Mouse (Mus musculus) forebrain, embryonic 13.5 days (tissue): ENCODE measurements around the gene Prr22. TPM values are rescaled to one million over a fixed set of nuclear protein-coding genes. Genes with fewer than 3 reads are reported as not detected.

ENCODE experiments used
- ATAC-seq: fragments of 200-750 bp; cut with Nextera tagmentation; 2 replicates; pipeline ENCODE4 v1.8.0; 2017
- H3K27ac ChIP-seq: fragments of 300-500 bp; sonication (generic); 2 replicates; pipeline ENCODE4 v1.5.1; 2015; ENCODE audit warnings: inconsistent platforms, mild to moderate bottlenecking, moderate library complexity
- H3K27me3 ChIP-seq: fragments of 300-500 bp; sonication (generic); 2 replicates; pipeline ENCODE4 v1.6.1; 2015; ENCODE audit warnings: mild to moderate bottlenecking, inconsistent platforms
- H3K36me3 ChIP-seq: fragments of 300-500 bp; sonication (generic); 2 replicates; pipeline ENCODE4 v1.6.1; 2015; ENCODE audit warnings: mild to moderate bottlenecking, inconsistent platforms; ENCODE audit not compliant: poor library complexity, severe bottlenecking
- H3K4me1 ChIP-seq: fragments of 300-500 bp; sonication (generic); 2 replicates; pipeline ENCODE4 v1.6.1; 2015; ENCODE audit warnings: inconsistent platforms
- H3K4me2 ChIP-seq: fragments of 300-500 bp; sonication (generic); 2 replicates; pipeline ENCODE4 v1.6.1; 2015; ENCODE audit warnings: inconsistent platforms, mild to moderate bottlenecking, moderate library complexity
- H3K4me3 ChIP-seq: fragments of 300-500 bp; sonication (generic); 2 replicates; pipeline ENCODE4 v1.5.1; 2015; ENCODE audit warnings: mild to moderate bottlenecking, inconsistent platforms
- H3K9ac ChIP-seq: fragments of 300-500 bp; sonication (generic); 2 replicates; pipeline ENCODE4 v1.6.1; 2015; ENCODE audit warnings: mild to moderate bottlenecking, inconsistent platforms
- H3K9me3 ChIP-seq: fragments of 300-500 bp; sonication (generic); replicated peaks from 2 replicates; pipeline ENCODE4 v1.6.1; 2016; ENCODE audit warnings: inconsistent platforms
- WGBS: fragments of 180-500 bp; shearing (Covaris S2); methylation state at CpG from one replicate; pipeline ENCODE4 v1.1.7; 2015; 5-methylcytosine and 5-hydroxymethylcytosine counted together
- polyA plus RNA-seq: library from polyadenylated mRNA; unstranded; fragments of >200 nt; fragmentation: Nextera tagmentation; extraction: Ambion mirVana; gene quantifications from 2 replicates; pipeline ENCODE4 v1.2.1, GENCODE M21; 2015

Gene Prr22
- polyA plus RNA-seq, 1 experiment from 2014 or later: 1.3 TPM

DNA sequence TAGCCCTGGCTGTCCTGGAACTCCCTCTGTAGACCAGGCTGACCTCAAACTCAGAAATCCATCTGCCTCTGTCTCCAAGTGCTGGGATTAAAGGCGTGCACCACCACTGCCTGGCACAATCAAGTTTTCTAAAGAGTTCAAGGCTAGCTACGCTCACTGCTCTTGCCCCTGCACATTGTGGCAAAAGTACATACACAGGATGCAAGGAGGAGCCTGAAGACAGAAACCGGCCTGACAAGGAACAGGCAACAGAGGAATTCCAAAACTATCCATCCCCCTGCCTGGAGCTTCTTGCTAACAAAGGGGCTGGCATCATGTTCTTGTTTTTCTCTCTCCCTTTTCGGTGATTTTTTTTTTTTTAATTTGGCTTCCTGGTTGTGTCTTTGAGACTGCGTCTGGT, 25.9 kb upstream of the Prr22 start:
- no peak overlapping the region for H3K4me3 ChIP-seq
- 60% methylated on average over 5 of the region's 5 CpGs for WGBS

DNA sequence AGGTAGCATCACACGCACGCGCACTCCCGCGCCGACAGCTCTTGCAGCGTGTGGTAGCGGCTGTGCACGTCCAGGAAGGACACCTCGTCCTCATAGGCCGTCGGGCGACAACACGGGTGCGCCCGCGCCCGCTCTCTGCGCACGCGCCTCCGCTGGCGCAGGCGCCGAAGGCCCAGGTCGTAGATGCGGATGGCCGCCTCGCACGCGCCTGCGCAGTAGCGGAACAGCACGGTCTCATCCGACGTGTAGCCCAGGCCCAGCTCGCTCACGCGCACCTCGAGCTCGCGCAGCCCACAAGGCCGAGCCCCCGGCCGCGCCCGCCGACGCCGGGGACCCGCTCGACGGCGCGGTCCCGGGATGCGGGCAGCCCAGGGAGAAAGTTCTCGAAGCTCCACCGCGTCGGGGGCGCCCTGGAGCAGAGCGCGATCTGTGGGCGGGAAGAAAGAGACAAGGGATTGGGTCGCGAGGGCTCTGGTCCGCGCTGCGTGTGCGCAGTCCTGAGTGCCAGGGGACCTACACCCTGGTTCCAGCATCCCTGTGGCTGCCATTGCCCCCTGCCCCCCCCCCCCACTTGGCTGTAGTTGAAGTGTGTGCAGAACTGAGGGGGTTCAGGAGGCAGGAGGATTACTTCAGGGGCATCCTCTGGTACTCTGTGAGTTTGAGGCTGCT, 18.5 kb upstream of the Prr22 start:
- ATAC-seq: peak; percentile 82
- Histone ChIP-seq H3K4me3 (peak overlapping the region; percentile 27), H3K36me3 (no peaks in the 10 kb centered on the region), H3K27ac (no peak overlapping the region), H3K9ac (peak overlapping the region; percentile 7; the same call in 1 of the 2 replicates), H3K4me1 (no peaks in the 10 kb centered on the region), H3K9me3 (no peaks in the 10 kb centered on the region), H3K4me2 (peak overlapping the region; percentile 52), H3K27me3 (peaks cover 75% of the 10 kb centered on the region)
- WGBS: 27% methylated on average over 70 of the region's 71 CpGs

More for the DNA sequence above, 25.9 kb upstream of the Prr22 start:
- no peak overlapping the region for H3K4me2 ChIP-seq
- no peak for ATAC-seq
- H3K9me3 ChIP-seq: no peaks in the 10 kb centered on the region
- no peaks in the 10 kb centered on the region for H3K4me1 ChIP-seq
- no peak overlapping the region for H3K9ac ChIP-seq
- no peaks in the 10 kb centered on the region for H3K36me3 ChIP-seq
- peaks cover 6% of the 10 kb centered on the region; the same call in 1 of the 2 replicates for H3K27me3 ChIP-seq
- H3K27ac ChIP-seq: no peak overlapping the region

DNA sequence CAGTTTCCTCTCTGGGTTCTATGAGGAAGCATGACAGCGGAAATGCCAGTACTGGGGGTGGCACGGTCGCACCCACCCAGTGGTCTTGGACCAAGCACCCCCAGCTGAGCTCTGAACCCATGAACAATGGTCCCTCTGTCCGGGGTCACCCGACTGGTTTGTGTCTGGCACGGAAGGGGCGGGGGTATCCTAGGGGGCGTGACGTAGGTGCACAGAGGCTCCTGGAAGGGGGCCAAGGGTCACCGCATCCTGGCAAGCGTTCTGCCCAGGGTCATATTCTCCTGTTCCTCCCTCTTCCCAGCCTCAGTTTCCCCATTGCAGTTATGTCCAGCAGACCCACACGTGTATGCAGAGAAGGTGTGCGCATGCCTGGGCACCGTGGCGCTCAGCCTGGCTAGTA, 16.6 kb upstream of the Prr22 start:
- Histone ChIP-seq H3K4me1 (peaks cover 18% of the 10 kb centered on the region), H3K4me3 (no peak overlapping the region), H3K27ac (no peak overlapping the region), H3K27me3 (peaks cover 92% of the 10 kb centered on the region), H3K9me3 (no peaks in the 10 kb centered on the region), H3K9ac (no peak overlapping the region), H3K4me2 (no peak overlapping the region; the same call in 1 of the 2 replicates), H3K36me3 (no peaks in the 10 kb centered on the region)
- 20% methylated on average over 14 of the region's 15 CpGs for WGBS
- ATAC-seq: no peak

DNA sequence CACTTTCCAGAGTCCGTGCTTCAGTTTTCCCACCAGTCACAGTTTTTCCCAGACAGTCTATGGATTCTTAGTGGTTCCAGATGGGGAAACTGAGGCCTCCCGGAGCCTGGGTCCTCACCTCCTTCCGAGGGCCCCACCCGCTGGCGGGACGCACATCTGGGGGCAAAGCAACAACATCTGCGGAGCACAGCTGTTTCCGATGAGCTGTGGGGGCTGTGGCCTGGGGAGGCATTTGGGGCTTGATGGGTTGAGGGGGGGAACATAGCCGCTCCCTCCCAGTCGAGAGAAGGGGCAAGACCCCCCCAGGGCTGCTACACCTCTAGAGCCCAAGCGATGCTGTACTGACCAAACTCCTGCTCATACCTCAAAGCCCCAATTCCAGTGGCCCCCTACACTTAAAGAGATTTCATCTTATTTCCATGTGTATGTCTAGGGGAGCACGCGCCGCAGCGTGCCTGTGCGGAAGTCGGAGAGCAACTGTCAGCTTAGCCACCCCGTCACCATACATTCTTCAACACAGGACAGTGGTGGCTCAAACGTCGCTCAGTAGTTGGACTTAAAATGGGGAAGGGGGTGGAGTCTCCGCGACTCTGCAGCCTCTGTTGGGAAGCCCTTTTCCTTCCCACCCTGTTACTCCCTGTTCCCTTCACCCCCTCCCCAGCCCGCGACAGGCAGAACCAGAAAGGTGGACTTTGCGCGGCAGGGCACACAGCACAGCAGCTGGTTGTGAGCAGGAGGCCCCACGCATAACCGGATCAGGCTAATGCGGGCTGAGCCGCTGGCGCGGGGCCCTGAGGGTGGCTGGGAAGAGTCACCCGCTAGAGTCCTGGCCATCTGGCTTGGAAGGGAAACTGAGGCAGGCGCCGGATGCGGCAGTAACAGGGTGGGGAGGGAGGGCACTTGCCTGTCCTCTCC, 15.5 kb upstream of the Prr22 start:
- Histone ChIP-seq H3K9me3 (no peaks in the 10 kb centered on the region), H3K4me2 (no peak overlapping the region), H3K4me3 (no peak overlapping the region), H3K27me3 (peaks cover 96% of the 10 kb centered on the region), H3K9ac (no peak overlapping the region), H3K27ac (no peak overlapping the region), H3K36me3 (no peaks in the 10 kb centered on the region), H3K4me1 (peaks cover 18% of the 10 kb centered on the region)
- 16% methylated on average over 36 of the region's 36 CpGs for WGBS
- ATAC-seq: no peak

DNA sequence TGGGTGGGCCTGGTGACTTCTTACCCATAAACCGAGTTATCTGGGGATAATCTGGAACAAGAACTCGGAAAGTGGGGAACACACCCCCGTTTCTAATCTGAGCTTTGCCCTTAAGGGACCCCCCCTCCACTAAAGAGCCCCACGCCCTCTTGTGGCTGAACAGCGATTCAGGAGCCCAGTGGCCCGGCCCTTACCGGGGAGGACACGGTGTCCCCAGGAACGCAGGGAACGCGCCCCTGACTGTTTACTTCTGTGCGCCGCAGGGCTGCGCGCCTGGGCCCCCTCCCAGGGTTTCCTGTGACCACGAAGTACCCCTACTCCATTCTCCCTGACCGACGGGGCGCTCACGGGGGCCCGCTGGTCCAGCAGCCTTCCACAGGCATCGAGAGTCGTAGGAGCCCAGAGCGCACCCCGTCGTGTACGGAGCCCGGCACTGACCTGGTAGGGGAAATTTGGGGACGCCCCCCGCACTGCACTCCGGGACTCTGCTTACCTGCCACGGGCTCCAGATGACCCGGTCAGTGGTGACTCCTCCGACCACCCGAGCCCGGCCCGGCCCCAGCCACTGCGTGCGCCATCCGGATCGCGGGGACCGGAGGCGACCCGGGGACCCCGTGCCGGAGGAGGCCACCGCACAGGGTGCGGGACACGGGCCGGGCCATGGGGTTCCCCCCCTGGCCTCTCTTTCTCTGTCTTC, 13.2 kb upstream of the Prr22 start:
- peaks cover 21% of the 10 kb centered on the region for H3K4me1 ChIP-seq
- H3K27me3 ChIP-seq: peaks cover 88% of the 10 kb centered on the region
- H3K9ac ChIP-seq: peak overlapping the region; percentile 58
- peak overlapping the region; percentile 41 for H3K4me3 ChIP-seq
- 1% methylated on average over 51 of the region's 51 CpGs for WGBS
- peak overlapping the region; percentile 80 for H3K4me2 ChIP-seq
- no peaks in the 10 kb centered on the region for H3K9me3 ChIP-seq
- no peaks in the 10 kb centered on the region for H3K36me3 ChIP-seq
- H3K27ac ChIP-seq: no peak overlapping the region
- peak; percentile 14 for ATAC-seq

DNA sequence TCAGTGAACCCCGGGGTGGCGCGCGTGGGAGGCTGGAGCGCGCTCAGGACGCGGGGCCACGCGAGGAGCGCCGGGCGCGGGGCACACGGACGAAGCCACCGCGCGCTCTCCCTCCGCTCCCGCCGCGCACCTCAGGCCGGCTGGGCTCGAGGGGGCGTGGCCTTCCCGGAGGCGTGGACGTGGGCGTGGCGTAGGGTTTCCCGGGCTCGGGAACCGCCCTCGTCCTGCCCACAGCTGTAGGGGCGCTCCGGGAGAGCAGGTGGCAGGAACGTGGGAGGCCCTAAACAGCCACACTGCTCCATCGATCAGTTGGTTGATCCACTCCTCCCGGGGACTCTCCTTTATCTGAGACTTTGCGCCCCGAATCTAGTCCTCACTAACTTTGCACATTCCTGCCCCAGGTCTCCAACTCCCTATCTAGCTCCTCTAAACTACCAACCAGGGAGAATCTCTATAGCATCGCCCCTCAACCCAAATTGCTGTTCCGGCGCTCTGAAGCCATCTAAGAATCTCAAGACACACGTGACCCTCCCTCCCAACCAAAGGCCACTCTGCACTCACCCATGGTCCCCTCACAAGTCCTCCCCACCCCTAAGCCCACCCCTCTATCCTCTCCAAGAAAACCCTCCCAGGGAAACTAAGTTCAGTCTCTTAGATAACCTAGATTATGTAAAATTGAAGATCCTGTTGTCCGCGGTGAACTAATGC, 12.5 kb upstream of the Prr22 start, which contains the start of gene Nrtn:
TSS of gene Nrtn (minus strand) at position 115 of the 708 bp plus-strand sequence.
- H3K36me3 ChIP-seq: no peaks in the 10 kb centered on the region
- WGBS: under 1% methylated on average over 33 of the region's 48 CpGs
- H3K4me3 ChIP-seq: peak within 1 kb of the TSS; percentile 41
- peak within 1 kb of the TSS; percentile 80 for H3K4me2 ChIP-seq
- ATAC-seq: peak; percentile 46
- H3K27me3 ChIP-seq: peaks cover 81% of the 10 kb centered on the region
- no peak within 1 kb of the TSS for H3K27ac ChIP-seq
- peaks cover 27% of the 10 kb centered on the region for H3K4me1 ChIP-seq
- no peaks in the 10 kb centered on the region for H3K9me3 ChIP-seq
- H3K9ac ChIP-seq: peak within 1 kb of the TSS; percentile 58

DNA sequence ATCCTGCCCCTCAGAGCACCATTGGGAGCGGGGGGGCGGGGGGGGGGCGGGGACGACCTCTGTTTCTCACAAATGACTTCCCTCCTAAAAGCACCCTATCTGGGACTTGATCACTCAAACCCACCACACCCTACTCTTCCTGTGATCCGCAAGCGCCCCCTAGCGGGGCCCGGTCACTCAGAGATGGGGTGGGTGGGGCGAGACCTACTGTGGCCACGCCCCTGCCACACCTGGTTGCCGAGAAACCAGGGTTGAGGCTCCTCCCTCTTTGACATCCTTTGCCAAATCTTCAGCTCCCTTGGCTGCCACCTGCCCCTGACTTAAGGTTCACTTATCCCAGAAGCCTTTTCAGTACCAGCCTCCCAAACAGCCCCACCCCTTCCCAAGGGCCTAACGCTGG, 11.9 kb upstream of the Prr22 start:
- H3K27me3 ChIP-seq: peaks cover 75% of the 10 kb centered on the region
- no peak overlapping the region; the same call in 1 of the 2 replicates for H3K4me2 ChIP-seq

DNA sequence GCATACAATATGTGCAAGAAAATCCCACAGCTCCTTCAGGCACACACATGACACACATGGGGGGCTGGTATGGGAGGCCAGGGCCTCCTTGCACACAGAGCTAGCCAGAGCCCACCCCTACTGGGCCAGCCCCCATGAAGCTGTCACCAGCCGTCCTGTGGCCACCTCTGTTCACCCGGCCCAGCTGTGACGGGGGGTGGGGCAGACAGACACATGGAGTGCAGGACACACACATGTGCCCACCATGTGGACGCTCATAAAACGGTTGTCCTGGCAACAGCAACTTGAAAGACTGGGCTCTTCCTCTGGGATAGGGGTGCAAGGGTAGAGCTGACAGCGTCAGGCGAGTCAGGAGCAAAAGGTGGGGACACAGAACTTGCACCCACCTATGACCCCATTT, 10.8 kb upstream of the Prr22 start:
- WGBS: 62% methylated on average over 7 of the region's 7 CpGs
- ATAC-seq: no peak
- Histone ChIP-seq H3K9ac (no peak overlapping the region), H3K36me3 (no peaks in the 10 kb centered on the region), H3K9me3 (no peaks in the 10 kb centered on the region), H3K27me3 (peaks cover 64% of the 10 kb centered on the region), H3K4me1 (peaks cover 38% of the 10 kb centered on the region), H3K27ac (no peak overlapping the region), H3K4me3 (no peak overlapping the region), H3K4me2 (no peak overlapping the region)

More for the DNA sequence above, 11.9 kb upstream of the Prr22 start:
- no peak for ATAC-seq
- no peak overlapping the region for H3K9ac ChIP-seq
- H3K4me3 ChIP-seq: no peak overlapping the region
- no peak overlapping the region for H3K27ac ChIP-seq
- WGBS: 5% methylated on average over 12 of the region's 12 CpGs
- H3K36me3 ChIP-seq: no peaks in the 10 kb centered on the region
- no peaks in the 10 kb centered on the region for H3K9me3 ChIP-seq
- peaks cover 32% of the 10 kb centered on the region for H3K4me1 ChIP-seq

DNA sequence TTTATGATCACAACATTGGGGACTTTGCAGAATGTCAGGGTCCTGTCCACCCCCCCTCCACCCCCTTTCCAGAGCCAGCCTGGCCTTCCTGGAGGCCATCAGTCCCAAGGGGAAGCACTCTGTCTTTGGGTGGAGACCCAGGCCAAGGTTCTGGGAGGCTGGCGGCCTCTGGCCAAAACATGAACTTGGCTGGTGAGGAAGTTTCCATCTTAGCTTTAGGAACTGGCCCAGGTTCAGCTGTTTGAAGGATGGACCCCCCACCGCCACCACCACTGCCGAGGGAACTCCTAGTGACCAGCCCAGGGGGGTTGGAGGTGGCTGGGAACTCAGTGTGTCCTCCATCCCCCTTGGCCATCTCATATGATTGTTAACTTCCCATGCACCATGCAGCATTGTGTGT, 9.0 kb upstream of the Prr22 start:
- Histone ChIP-seq H3K36me3 (no peaks in the 10 kb centered on the region), H3K4me2 (no peak overlapping the region), H3K9ac (no peak overlapping the region), H3K9me3 (no peaks in the 10 kb centered on the region), H3K27ac (no peak overlapping the region), H3K4me3 (no peak overlapping the region), H3K27me3 (peaks cover 46% of the 10 kb centered on the region), H3K4me1 (peaks cover 45% of the 10 kb centered on the region)
- ATAC-seq: no peak
- 72% methylated on average over 3 of the region's 3 CpGs for WGBS

DNA sequence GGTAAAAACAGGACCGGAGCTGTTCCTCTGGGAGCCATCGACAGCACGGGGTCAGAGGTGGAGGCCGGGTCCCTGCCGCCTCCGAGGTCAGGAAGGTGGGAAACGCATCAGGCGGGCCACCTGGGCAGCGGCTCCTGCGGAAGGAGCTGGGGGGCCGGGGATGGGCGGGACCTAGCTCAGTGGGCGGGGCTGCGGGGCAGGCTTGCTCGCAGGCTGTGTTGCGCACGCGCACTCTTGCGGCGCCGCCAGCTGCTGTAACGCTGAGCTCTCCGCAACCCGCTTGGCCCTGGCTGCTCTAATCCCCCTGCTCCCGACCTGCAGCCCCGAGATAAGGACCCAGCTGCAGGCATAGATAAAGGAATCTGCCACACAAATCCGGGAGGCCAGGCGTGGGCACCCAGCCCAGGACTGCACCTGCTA, 8.0 kb upstream of the Prr22 start:
- peaks cover 41% of the 10 kb centered on the region for H3K4me1 ChIP-seq
- H3K27me3 ChIP-seq: peaks cover 36% of the 10 kb centered on the region
- H3K9me3 ChIP-seq: no peaks in the 10 kb centered on the region
- peak overlapping the region; percentile 95 for H3K27ac ChIP-seq
- H3K36me3 ChIP-seq: peaks cover 6% of the 10 kb centered on the region
- H3K4me2 ChIP-seq: peak overlapping the region; percentile 73
- ATAC-seq: peak; percentile 48
- 1% methylated on average over 16 of the region's 28 CpGs for WGBS
- peak overlapping the region; percentile 71 for H3K9ac ChIP-seq
- H3K4me3 ChIP-seq: peak overlapping the region; percentile 50
